ENCODE assay signal across 8 mouse cellular contexts in the genomic region with DNA sequence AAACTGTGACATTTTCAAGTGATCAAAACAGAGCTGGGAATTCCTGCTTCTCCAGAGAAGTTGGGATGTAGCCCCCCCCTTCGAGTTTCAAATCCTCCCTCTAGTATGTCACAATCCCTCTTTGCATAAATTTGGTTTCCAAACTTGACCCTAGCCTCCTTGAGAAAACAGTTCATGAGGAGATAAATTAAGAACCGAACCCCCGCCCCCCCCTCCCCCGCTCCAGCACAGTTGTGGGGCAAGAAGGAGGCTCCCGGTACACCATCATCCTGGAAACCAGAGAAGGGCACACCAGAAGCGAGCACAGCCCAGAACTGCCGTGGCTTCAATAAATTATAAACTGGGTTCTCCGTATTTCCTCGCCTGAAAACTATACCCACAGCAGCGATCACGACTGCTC.
DNase-seq lines count a peak whose midpoint lies in the region; ATAC-seq and TF ChIP-seq lines count a peak whose summit lies in the region.

No protein-coding gene starts in this region.

- intact Hi-C loops in gastrocnemius, postnatal 14 days (cut with DNase I; ENCODE audit: low total_unique reads), result loop anchor here (10.0 kb wide), 1 partner anchor 94 kb away; no protein-coding TSS in a partner anchor

- H3ac ChIP-seq in myocyte (ENCODE audit: control insufficient read depth, insufficient read length), result no peak overlapping the region

- peak overlapping the region; percentile 42 for H3K4me3 ChIP-seq in kidney, embryonic 15.5 days (replicated peaks)
- H3K4me3 ChIP-seq in intestine, embryonic 14.5 days (ENCODE audit: low read depth, low read length), result peak overlapping the region; percentile 29
- H3K4me3 ChIP-seq in myocyte, result no peak overlapping the region

- no peak for DNase-seq in kidney, postnatal 36 days
- peak; percentile 36 for DNase-seq in embryo, embryonic 11 days
- no peak for DNase-seq in intestine, embryonic 14.5 days (ENCODE audit: low spot score)
- no peak for DNase-seq in T-cell, adult 2 months (ENCODE audit: low spot score)
- no peak for DNase-seq in adrenal gland, postnatal 25 days
- DNase-seq in gastrocnemius, postnatal 14 days, result no peak

- TF ChIP-seq POLR2A in myocyte (IDR thresholded peaks at IDR 0.05; ENCODE audit: insufficient read length, low read depth), result no peak

- H3K4me1 ChIP-seq in kidney, embryonic 15.5 days, result peaks cover 58% of the 10 kb centered on the region
- peaks cover 45% of the 10 kb centered on the region for H3K4me1 ChIP-seq in intestine, embryonic 14.5 days (replicated peaks; ENCODE audit: control insufficient read depth, insufficient read depth, low read length)

- no peaks in the 10 kb centered on the region for H3K79me2 ChIP-seq in myocyte (ENCODE audit: control insufficient read depth, insufficient read depth)

- no peaks in the 10 kb centered on the region for H3K9me3 ChIP-seq in kidney, embryonic 15.5 days (replicated peaks)
- H3K9me3 ChIP-seq in intestine, embryonic 14.5 days (ENCODE audit: control insufficient read depth, low read length), result no peaks in the 10 kb centered on the region

- peak overlapping the region; percentile 42; the same call in 1 of the 2 replicates for H3K9ac ChIP-seq in kidney, embryonic 15.5 days
- H3K9ac ChIP-seq in intestine, embryonic 14.5 days (ENCODE audit: low read length), result peak overlapping the region; percentile 39

- H3K27ac ChIP-seq in kidney, embryonic 15.5 days, result peak overlapping the region; percentile 91
- peak overlapping the region; percentile 54; the same call in 1 of the 2 replicates for H3K27ac ChIP-seq in intestine, embryonic 14.5 days (ENCODE audit: low read depth)

- ATAC-seq in kidney, embryonic 15.5 days (replicated peaks; ENCODE audit: low FRiP score), result peak; percentile 59
- no peak; the same call in 1 of the 2 replicates for ATAC-seq in intestine, embryonic 14.5 days (replicated peaks; ENCODE audit: low FRiP score, low TSS enrichment, low read depth)

- no peaks in the 10 kb centered on the region for H3K27me3 ChIP-seq in kidney, embryonic 15.5 days
- no peaks in the 10 kb centered on the region for H3K27me3 ChIP-seq in intestine, embryonic 14.5 days (replicated peaks; ENCODE audit: control insufficient read depth, insufficient read depth, low read length)
- no peaks in the 10 kb centered on the region for H3K27me3 ChIP-seq in myocyte (ENCODE audit: control insufficient read depth, insufficient read depth, insufficient read length)

- 3% methylated on average over 11 of the region's 11 CpGs for WGBS in kidney, embryonic 15.5 days
- WGBS in intestine, embryonic 14.5 days, result 5% methylated on average over 11 of the region's 11 CpGs

- H3K4me2 ChIP-seq in kidney, embryonic 15.5 days, result peak overlapping the region; percentile 77
- H3K4me2 ChIP-seq in intestine, embryonic 14.5 days (ENCODE audit: low read length), result peak overlapping the region; percentile 69
- peak overlapping the region; percentile 47 for H3K4me2 ChIP-seq in myocyte (ENCODE audit: low read depth)

- no peaks in the 10 kb centered on the region for H3K36me3 ChIP-seq in kidney, embryonic 15.5 days
- no peaks in the 10 kb centered on the region for H3K36me3 ChIP-seq in intestine, embryonic 14.5 days (ENCODE audit: control insufficient read depth, insufficient read depth, low read length)
- H3K36me3 ChIP-seq in myocyte (ENCODE audit: control insufficient read depth, insufficient read depth), result no peaks in the 10 kb centered on the region

TF ChIP-seq in myocyte, 11 proteins besides CTCF, POLR2A, EP300 and RAD21:
- TF ChIP-seq POLR2AphosphoS2 (IDR thresholded peaks at IDR 0.05; ENCODE audit: insufficient read length, low read depth) (no peak), MAX (IDR thresholded peaks at IDR 0.05; ENCODE audit: low read depth) (no peak), USF1 (IDR thresholded peaks at IDR 0.05; ENCODE audit: low read depth) (no peak), E2F4 (IDR thresholded peaks at IDR 0.05; ENCODE audit: insufficient read depth) (no peak), MYOD1 (IDR thresholded peaks at IDR 0.05; ENCODE audit: control insufficient read depth in 1 of 3, insufficient read length in 2 of 3, low read depth in 2 of 3) (no peak), TCF3 (IDR thresholded peaks at IDR 0.05; ENCODE audit: insufficient read length, low read depth) (no peak), CEBPB (IDR thresholded peaks at IDR 0.05; ENCODE audit: insufficient read depth, poor library complexity, severe bottlenecking) (no peak)
TF ChIP-seq in myocyte: peak in this region for 0.
